Mouse (Mus musculus) embryo, embryonic 10 days (tissue): ENCODE measurements around the gene Epha7.

ENCODE experiments used
- DNase-seq: peaks from one replicate; pipeline ENCODE4 v3.0.0-alpha.2; 2015; ENCODE audit warnings: low spot score

The Epha7 gene

GRCm38 (mm10) chr4:28812691-28813289 lies at the start of gene Epha7:
TSS of gene Epha7 (plus strand) at chr4:28813131.
- peak; percentile 98 for DNase-seq

- DNase-seq = peak; percentile 81
Observed at GRCm38 (mm10) chr4:28783961-28784360, 29.0 kb upstream of the Epha7 start.

GRCm38 (mm10) chr4:28808800-28809199 lies 4.1 kb upstream of the Epha7 start:
- peak; percentile 66 for DNase-seq

- DNase-seq = no peak
Observed at GRCm38 (mm10) chr4:28809703-28810102, 3.2 kb upstream of the Epha7 start.

GRCm38 (mm10) chr4:28813551-28814475 lies 882 bp downstream of the Epha7 start:
- peak; percentile 64 for DNase-seq

- peak; percentile 60 for DNase-seq
Observed at GRCm38 (mm10) chr4:28814476-28814815, 1.5 kb downstream of the Epha7 start.

GRCm38 (mm10) chr4:28814816-28815620 lies 2.1 kb downstream of the Epha7 start:
- DNase-seq = peak; percentile 78

GRCm38 (mm10) chr4:28815621-28815920 lies 2.6 kb downstream of the Epha7 start:
- DNase-seq = no peak

GRCm38 (mm10) chr4:28823616-28824015 lies 10.7 kb downstream of the Epha7 start:
- DNase-seq = no peak

GRCm38 (mm10) chr4:28824616-28825015 lies 11.7 kb downstream of the Epha7 start:
- DNase-seq = no peak

- DNase-seq = no peak
Observed at GRCm38 (mm10) chr4:28837669-28838068, 24.7 kb downstream of the Epha7 start.

GRCm38 (mm10) chr4:28846311-28846710 lies 33.4 kb downstream of the Epha7 start:
- no peak for DNase-seq

- DNase-seq = no peak
Observed at GRCm38 (mm10) chr4:28850388-28850787, 37.5 kb downstream of the Epha7 start.

- DNase-seq = no peak
Observed at GRCm38 (mm10) chr4:28862845-28863666, 50.1 kb downstream of the Epha7 start.

GRCm38 (mm10) chr4:28866411-28866810 lies 53.5 kb downstream of the Epha7 start:
- DNase-seq = peak; percentile 20

GRCm38 (mm10) chr4:28871615-28872014 lies 58.7 kb downstream of the Epha7 start:
- DNase-seq = no peak

GRCm38 (mm10) chr4:28881271-28882044 lies 68.5 kb downstream of the Epha7 start:
- DNase-seq = no peak

GRCm38 (mm10) chr4:28889630-28890029 lies 76.7 kb downstream of the Epha7 start:
- DNase-seq = no peak

- no peak for DNase-seq
Observed at GRCm38 (mm10) chr4:28890102-28890501, 77.2 kb downstream of the Epha7 start.

- no peak for DNase-seq
Observed at GRCm38 (mm10) chr4:28895480-28895879, 82.5 kb downstream of the Epha7 start.

- DNase-seq = no peak
Observed at GRCm38 (mm10) chr4:28899373-28899772, 86.4 kb downstream of the Epha7 start.
